Comparison of ENCODE assay signal across 18 mouse cellular contexts in the genomic region with DNA sequence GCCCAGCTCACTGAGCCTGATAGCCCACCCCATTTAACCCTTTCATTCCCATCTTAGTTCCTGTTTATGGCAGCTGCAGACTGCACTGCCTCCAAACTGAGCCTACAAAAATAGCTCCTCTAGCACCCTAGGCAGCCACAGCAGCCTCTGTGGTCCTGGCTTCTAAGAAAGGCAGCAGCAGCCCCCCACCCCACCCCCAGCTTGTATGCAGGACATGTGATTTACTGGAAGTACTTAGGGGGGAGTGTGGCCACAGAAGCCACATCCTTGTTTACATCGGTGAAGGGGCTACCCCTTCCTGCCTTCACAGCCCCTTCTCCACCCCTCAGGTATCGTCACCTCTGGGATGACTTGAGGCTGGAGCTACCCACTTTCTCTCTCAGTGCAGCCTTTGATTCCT. TPM values are rescaled to one million over a fixed set of nuclear protein-coding genes. Genes with fewer than 3 reads are reported as not detected.
DNase-seq lines count a peak whose midpoint lies in the region; ATAC-seq and TF ChIP-seq lines count a peak whose summit lies in the region.
"Had no signal": no experiment of that assay in that cellular context is flagged by ENCODE, and none has a peak within 500 bp of the region (broad histone marks: within the 10 kb centered on the region; RNA-seq: fewer than 3 reads in every experiment).

No protein-coding gene starts in this region.

- H3K36me3 ChIP-seq in splenic B cell, adult 2 months (ENCODE audit: control insufficient read depth, insufficient read depth, low read length, poor library complexity, severe bottlenecking) = no peaks in the 10 kb centered on the region

- ATAC-seq in Patski = peak; percentile 26
- ATAC-seq in inflammation-experienced regulatory T-cells, adult 6 months = peak; percentile 77
- ATAC-seq: forebrain, postnatal 0 days; midbrain, embryonic 13.5 days had no signal

- peak; percentile 44 to 47 for DNase-seq in spleen, postnatal 36 days (ENCODE audit: low spot score in 2 of 2)
- no peak for DNase-seq in spleen, postnatal 4 days (ENCODE audit: low spot score in 2 of 2)
- DNase-seq in Patski (ENCODE audit: low read depth, low spot score) = no peak
- peak; percentile 45 for DNase-seq in splenic B cell, adult 2 months (ENCODE audit: low read depth, low spot score)
- no peak for DNase-seq in left cerebral cortex, adult 9 months (ENCODE audit: low spot score in 2 of 2)
- no peak for DNase-seq in gastrocnemius, postnatal 36 days
- no peak for DNase-seq in urinary bladder, postnatal 36 days (ENCODE audit: low spot score in 2 of 2)
- DNase-seq: adrenal gland, postnatal 36 days; forebrain, postnatal 0 days; gastrocnemius, postnatal 25 days; heart, postnatal 36 days had no signal

- in situ Hi-C loops in Patski (cut with MboI; ENCODE audit: low pct_unique_long_range_greater_than_20kb) = no loop called here

- CTCF ChIA-PET in Patski (lab: Charles Lee) = no interaction called here

- POLR2A ChIA-PET in Patski (lab: Charles Lee) = no interaction called here

- no peak for TF ChIP-seq CTCF in Patski (IDR thresholded peaks at IDR 0.05)

- peaks cover 14% of the 10 kb centered on the region for H3K27me3 ChIP-seq in Patski
- no peaks in the 10 kb centered on the region for H3K27me3 ChIP-seq in splenic B cell, adult 2 months (ENCODE audit: control insufficient read depth, insufficient read depth, low read length, poor library complexity, severe bottlenecking)
- H3K27me3 ChIP-seq: embryonic facial prominence, embryonic 12.5 days; heart, embryonic 12.5 days; kidney, embryonic 15.5 days; limb, embryonic 12.5 days; liver, embryonic 15.5 days; midbrain, embryonic 13.5 days had no signal

- intact Hi-C loops in gastrocnemius, postnatal 36 days (cut with DNase I) = no loop called here

RNA-seq across cellular contexts. Expression of a gene that starts 12.7 kb away (rescaled TPM):
- polyA plus RNA-seq in Patski (2021) = 11.6 TPM
- polyA plus RNA-seq in inflammation-experienced regulatory T-cells, adult 6 months (2017; shearing (Covaris generic)) = 10 to 100 TPM; 29.8 to 42.0 (median 39.9) TPM
- 1 to 10 TPM in 1 of 2 experiments, under 1 TPM in 1; 0.99 to 1.8 TPM for total RNA-seq in gastrocnemius, postnatal 36 days (2021)

RNA-seq across cellular contexts. Expression of a gene that starts 18.5 kb away (rescaled TPM):
- polyA plus RNA-seq in Patski (2021) = 52.7 TPM
- 10 to 100 TPM; 18.6 to 23.6 (median 18.7) TPM for polyA plus RNA-seq in inflammation-experienced regulatory T-cells, adult 6 months (2017; shearing (Covaris generic))
- total RNA-seq in gastrocnemius, postnatal 36 days (2021) = 1 to 10 TPM; 8.4 to 8.8 TPM

RNA-seq across cellular contexts. Expression of a gene that starts 24.2 kb away (rescaled TPM):
- polyA plus RNA-seq in Patski (2021) = 83.0 TPM
- 10 to 100 TPM; 18.2 to 34.2 (median 24.7) TPM for polyA plus RNA-seq in inflammation-experienced regulatory T-cells, adult 6 months (2017; shearing (Covaris generic))
- 10 to 100 TPM; 14.6 to 16.6 TPM for total RNA-seq in gastrocnemius, postnatal 36 days (2021)

RNA-seq across cellular contexts. Expression of a gene that starts 33.7 kb away (rescaled TPM):
- 71.3 TPM for polyA plus RNA-seq in Patski (2021)
- polyA plus RNA-seq in inflammation-experienced regulatory T-cells, adult 6 months (2017; shearing (Covaris generic)) = 100 to 1,000 TPM in 1 of 3 experiments, 10 to 100 TPM in 2; 91.7 to 116 (median 99.0) TPM
- 10 to 100 TPM; 21.2 to 22.0 TPM for total RNA-seq in gastrocnemius, postnatal 36 days (2021)

RNA-seq across cellular contexts. Expression of a gene that starts 33.8 kb away (rescaled TPM):
- polyA plus RNA-seq in Patski (2021) = 57.1 TPM
- polyA plus RNA-seq in inflammation-experienced regulatory T-cells, adult 6 months (2017; shearing (Covaris generic)) = 100 to 1,000 TPM; 116 to 127 (median 123) TPM
- 10 to 100 TPM; 35.3 to 39.1 TPM for total RNA-seq in gastrocnemius, postnatal 36 days (2021)

Comparison
In these comparisons a context has a peak if more than half of its experiments do, and no peak if none do; other contexts are left out.
1. DNase-seq: peak in spleen, postnatal 36 days (2 of 2) and splenic B cell, adult 2 months (single experiment); none in spleen, postnatal 4 days (0 of 2), Patski (single experiment), left cerebral cortex, adult 9 months (0 of 2), gastrocnemius, postnatal 36 days (0 of 2) and urinary bladder, postnatal 36 days (0 of 2).